Mouse (Mus musculus): ENCODE results near the gene Kif4.

GRCm38 (mm10) chrX:100734359-100734758 lies 108.8 kb downstream of the Kif4 start:
- TF ChIP-seq CTCF (IDR thresholded peaks at IDR 0.05; ENCODE audit: low read depth, low read length) (no peak), POLR2A (IDR thresholded peaks at IDR 0.05; ENCODE audit: extremely low read depth, insufficient read depth, low read length) (no peak)
